Mouse (Mus musculus) liver, adult 2 months (tissue): ENCODE results near the gene Ugt1a9. TPM values are rescaled to one million over a fixed set of nuclear protein-coding genes. Genes with fewer than 3 reads are reported as not detected.

Experiments used
- DNase-seq: peaks from one replicate; pipeline ENCODE4 v3.0.0-alpha.2; 2011; ENCODE audit warnings: low read depth, low spot score; ENCODE audit errors: extremely low read depth
- H3K27ac ChIP-seq: fragments of 200-500 bp; replicated peaks from 2 replicates; pipeline ENCODE4 v1.5.1; 2012; ENCODE audit warnings: low read depth, mild to moderate bottlenecking, control low read depth, inconsistent platforms, low read length; ENCODE audit not compliant: insufficient read depth
- H3K27me3 ChIP-seq: fragments of 200-500 bp; 2 replicates; pipeline ENCODE4 v1.6.1; 2012; ENCODE audit warnings: mild to moderate bottlenecking, moderate library complexity, low read length, inconsistent platforms; ENCODE audit not compliant: control insufficient read depth, insufficient read depth
- H3K36me3 ChIP-seq: fragments of 200-500 bp; 2 replicates; pipeline ENCODE4 v1.6.1; 2012; ENCODE audit warnings: low read length, inconsistent platforms; ENCODE audit not compliant: control insufficient read depth, insufficient read depth
- H3K4me1 ChIP-seq: fragments of 200-500 bp; 2 replicates; pipeline ENCODE4 v1.6.1; 2011; ENCODE audit warnings: low read length; ENCODE audit not compliant: control insufficient read depth, insufficient read depth
- H3K4me3 ChIP-seq: fragments of 200-500 bp; 2 replicates; pipeline ENCODE4 v1.5.1; 2011; ENCODE audit warnings: low read depth, mild to moderate bottlenecking, control low read depth, low read length, moderate library complexity; ENCODE audit not compliant: insufficient read depth
- H3K79me2 ChIP-seq: fragments of 200-500 bp; 2 replicates; pipeline ENCODE4 v1.6.1; 2012; ENCODE audit warnings: inconsistent platforms, mild to moderate bottlenecking, low read length, moderate library complexity; ENCODE audit not compliant: control insufficient read depth, insufficient read depth
- H3K9ac ChIP-seq: fragments of 200-500 bp; 2 replicates; pipeline ENCODE4 v1.6.1; 2012; ENCODE audit warnings: low read depth, mild to moderate bottlenecking, control low read depth, inconsistent platforms, low read length
- CTCF ChIP-seq: fragments of 200-500 bp; IDR thresholded peaks from 2 replicates; pipeline ENCODE4 v1.5.1; 2011; ENCODE audit warnings: low read depth, low read length, control low read depth
- POLR2A ChIP-seq: fragments of 200-500 bp; IDR thresholded peaks from 2 replicates; pipeline ENCODE4 v1.6.1; 2011; ENCODE audit warnings: low read length, control low read depth; ENCODE audit not compliant: insufficient read depth; ENCODE audit errors: extremely low read depth
- WGBS: fragments of 180-500 bp; shearing (Covaris S2); methylation state at CpG from one replicate; pipeline ENCODE4 v1.1.7; 2018; 5-methylcytosine and 5-hydroxymethylcytosine counted together
- polyA plus RNA-seq: library from polyadenylated mRNA; depleted of rRNA; stranded (reverse); fragments of >200 nt; gene quantifications from 2 replicates; pipeline ENCODE4 v1.2.3, GENCODE M21; 2012
- total RNA-seq: library from RNA; depleted of rRNA; stranded (reverse); fragments of >200 nt; gene quantifications from 2 replicates; pipeline ENCODE4 v1.2.3, GENCODE M21; 2014

Gene Ugt1a9
- total and polyA plus RNA-seq, 2 experiments = 142 to 177 TPM

GRCm38 (mm10) chr1:88240072-88240471 lies 169.5 kb downstream of the Ugt1a9 start:
- H3K4me3 ChIP-seq = no peak overlapping the region
- no peaks in the 10 kb centered on the region for H3K36me3 ChIP-seq
- H3K79me2 ChIP-seq = no peaks in the 10 kb centered on the region
- WGBS = 71% methylated on average over 5 of the region's 5 CpGs
- TF ChIP-seq POLR2A = no peak
- TF ChIP-seq CTCF = no peak
- DNase-seq = no peak
- H3K9ac ChIP-seq = no peak overlapping the region
- no peak overlapping the region for H3K27ac ChIP-seq
- H3K27me3 ChIP-seq = no peaks in the 10 kb centered on the region
- H3K4me1 ChIP-seq = no peaks in the 10 kb centered on the region

- DNase-seq = no peak
- H3K9ac ChIP-seq = no peak overlapping the region
- H3K4me1 ChIP-seq = no peaks in the 10 kb centered on the region
- TF ChIP-seq POLR2A (no peak), CTCF (no peak)
- H3K27ac ChIP-seq = no peak overlapping the region
- no peak overlapping the region for H3K4me3 ChIP-seq
- H3K79me2 ChIP-seq = no peaks in the 10 kb centered on the region
- H3K36me3 ChIP-seq = no peaks in the 10 kb centered on the region
- no peaks in the 10 kb centered on the region for H3K27me3 ChIP-seq
- WGBS = 75% methylated on average over 4 of the region's 4 CpGs
Observed at GRCm38 (mm10) chr1:88240579-88240978, 170.0 kb downstream of the Ugt1a9 start.

GRCm38 (mm10) chr1:88243861-88244260 lies 173.3 kb downstream of the Ugt1a9 start:
- Histone ChIP-seq H3K27me3 (no peaks in the 10 kb centered on the region), H3K4me1 (no peaks in the 10 kb centered on the region), H3K4me3 (no peak overlapping the region), H3K9ac (no peak overlapping the region), H3K27ac (no peak overlapping the region), H3K36me3 (no peaks in the 10 kb centered on the region), H3K79me2 (no peaks in the 10 kb centered on the region)
- no peak for TF ChIP-seq CTCF
- no peak for TF ChIP-seq POLR2A
- no peak for DNase-seq
- WGBS = 71% methylated on average over 5 of the region's 5 CpGs

GRCm38 (mm10) chr1:88245881-88246280 lies 175.3 kb downstream of the Ugt1a9 start:
- Histone ChIP-seq H3K4me1 (no peaks in the 10 kb centered on the region), H3K36me3 (no peaks in the 10 kb centered on the region), H3K4me3 (no peak overlapping the region), H3K27me3 (no peaks in the 10 kb centered on the region), H3K27ac (no peak overlapping the region), H3K79me2 (no peaks in the 10 kb centered on the region), H3K9ac (no peak overlapping the region)
- WGBS = 81% methylated on average over 6 of the region's 6 CpGs
- TF ChIP-seq POLR2A = no peak
- TF ChIP-seq CTCF = no peak
- no peak for DNase-seq

- no peaks in the 10 kb centered on the region for H3K79me2 ChIP-seq
- no peak overlapping the region for H3K9ac ChIP-seq
- H3K36me3 ChIP-seq = no peaks in the 10 kb centered on the region
- no peaks in the 10 kb centered on the region for H3K4me1 ChIP-seq
- DNase-seq = peak; percentile 77
- no peak overlapping the region for H3K4me3 ChIP-seq
- TF ChIP-seq POLR2A = no peak
- no peak for TF ChIP-seq CTCF
- H3K27ac ChIP-seq = no peak overlapping the region
- WGBS = 46% methylated on average over 6 of the region's 6 CpGs
- no peaks in the 10 kb centered on the region for H3K27me3 ChIP-seq
Observed at GRCm38 (mm10) chr1:88246386-88246785, 175.8 kb downstream of the Ugt1a9 start.

GRCm38 (mm10) chr1:88247660-88248059 lies 177.1 kb downstream of the Ugt1a9 start:
- no peaks in the 10 kb centered on the region for H3K36me3 ChIP-seq
- no peak for TF ChIP-seq POLR2A
- TF ChIP-seq CTCF = no peak
- DNase-seq = no peak
- H3K79me2 ChIP-seq = no peaks in the 10 kb centered on the region
- peaks cover 1% of the 10 kb centered on the region; the same call in 1 of the 2 replicates for H3K4me1 ChIP-seq
- H3K27me3 ChIP-seq = no peaks in the 10 kb centered on the region
- no peak overlapping the region for H3K4me3 ChIP-seq
- H3K9ac ChIP-seq = no peak overlapping the region
- 47% methylated on average over 2 of the region's 2 CpGs for WGBS
- H3K27ac ChIP-seq = no peak overlapping the region
